Mouse (Mus musculus): ENCODE measurements around the gene Grpr. TPM values are rescaled to one million over a fixed set of nuclear protein-coding genes. Genes with fewer than 3 reads are reported as not detected.

Gene Grpr
- 0.11 and 0.31 TPM in 2 replicates for polyA plus RNA-seq (2012; rRNA removed)

DNA sequence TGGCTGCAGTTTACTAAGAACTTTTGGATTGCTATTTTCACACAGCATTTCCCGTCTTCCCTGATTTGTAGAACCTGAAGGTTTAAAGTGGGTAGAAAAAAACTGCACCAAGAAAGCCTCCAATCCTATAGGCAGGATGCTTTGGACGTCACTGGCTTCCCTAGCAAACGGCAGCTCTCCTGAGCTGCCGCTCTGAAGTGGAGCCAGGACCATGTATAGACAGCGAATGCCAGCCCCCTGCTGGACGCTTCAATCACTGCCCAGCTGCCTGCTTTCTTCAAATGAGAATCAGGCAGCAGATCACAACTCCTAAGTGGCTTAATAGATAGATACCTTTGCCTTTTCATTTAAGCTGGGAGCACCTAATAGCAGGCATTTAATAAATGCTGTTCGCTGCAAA, at the start of gene Grpr:
Gene Grpr, minus strand, starts transcription at position 12 of the 400 bp plus-strand sequence.
- Histone ChIP-seq H3K27me3 (ENCODE audit: control insufficient read depth, insufficient read depth, low read length) (no peaks in the 10 kb centered on the region), H3K4me3 (replicated peaks; ENCODE audit: insufficient read depth, low read depth, low read length) (no peak within 1 kb of the TSS), H3K4me1 (ENCODE audit: control insufficient read depth, insufficient read depth, low read length) (no peaks in the 10 kb centered on the region), H3K27ac (ENCODE audit: insufficient read depth, low read length) (no peak within 1 kb of the TSS)
- peak; percentile 11 to 18 for DNase-seq
- TF ChIP-seq CTCF (IDR thresholded peaks at IDR 0.05; ENCODE audit: borderline replicate concordance, insufficient read depth, low read depth, low read length) = peak; percentile 17; the same call in 1 of the 2 replicates
- no peak for TF ChIP-seq POLR2A (IDR thresholded peaks at IDR 0.05; ENCODE audit: borderline replicate concordance, insufficient read depth, low read length)
- 11% methylated on average over 7 of the region's 7 CpGs for WGBS

DNA sequence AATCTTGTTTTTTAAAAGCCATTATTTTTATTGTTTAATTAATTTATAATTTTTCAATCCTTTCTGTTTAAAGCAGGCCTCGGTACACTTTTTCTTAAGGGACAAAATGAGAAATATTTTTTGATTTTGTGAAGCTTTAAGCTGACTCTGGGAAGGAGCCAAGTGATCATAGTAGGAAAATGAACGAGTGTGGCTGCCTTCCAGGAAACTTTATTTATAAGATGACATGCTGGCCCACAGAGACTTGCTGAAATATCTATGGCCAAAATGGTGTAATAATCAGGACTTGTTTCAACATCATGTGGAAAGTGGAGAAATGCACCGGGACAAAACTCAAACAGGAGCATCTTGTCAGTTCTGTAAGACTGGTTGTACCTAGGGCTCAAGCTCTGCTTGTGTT, 11.0 kb upstream of the Grpr start:
- Histone ChIP-seq H3K4me1 (ENCODE audit: control insufficient read depth, insufficient read depth, low read length) (no peaks in the 10 kb centered on the region), H3K27me3 (ENCODE audit: control insufficient read depth, insufficient read depth, low read length) (no peaks in the 10 kb centered on the region), H3K4me3 (replicated peaks; ENCODE audit: insufficient read depth, low read depth, low read length) (no peak overlapping the region), H3K27ac (ENCODE audit: insufficient read depth, low read length) (no peak overlapping the region)
- DNase-seq = no peak
- 25% methylated on average over 3 of the region's 3 CpGs for WGBS
- TF ChIP-seq POLR2A (IDR thresholded peaks at IDR 0.05; ENCODE audit: borderline replicate concordance, insufficient read depth, low read length) = no peak
- TF ChIP-seq CTCF (IDR thresholded peaks at IDR 0.05; ENCODE audit: borderline replicate concordance, insufficient read depth, low read depth, low read length) = no peak

DNA sequence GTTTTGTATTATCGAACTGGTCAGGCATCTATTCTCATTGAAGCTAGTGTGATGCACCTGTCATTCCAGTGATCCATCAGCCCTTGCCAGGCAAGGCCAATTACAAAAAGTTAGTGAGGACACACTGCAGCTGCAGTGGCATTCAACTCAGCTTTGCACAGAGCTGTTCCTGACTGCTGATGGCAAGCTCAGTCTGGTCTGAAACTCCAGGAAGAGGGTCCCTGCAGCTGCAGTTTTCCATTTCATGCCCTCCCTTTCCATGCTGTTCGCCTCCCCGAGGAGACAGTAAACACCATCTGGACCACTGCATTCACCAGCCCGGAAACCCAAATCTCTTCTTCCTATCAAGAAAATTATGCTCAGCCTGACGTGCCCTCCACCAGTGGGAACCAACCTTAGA, 2.4 kb downstream of the Grpr start:
- H3K27me3 ChIP-seq (ENCODE audit: control insufficient read depth, insufficient read depth, low read length) = no peaks in the 10 kb centered on the region
- no peak overlapping the region for H3K4me3 ChIP-seq (replicated peaks; ENCODE audit: insufficient read depth, low read depth, low read length)
- DNase-seq = no peak
- TF ChIP-seq CTCF (IDR thresholded peaks at IDR 0.05; ENCODE audit: borderline replicate concordance, insufficient read depth, low read depth, low read length) = no peak
- no peak for TF ChIP-seq POLR2A (IDR thresholded peaks at IDR 0.05; ENCODE audit: borderline replicate concordance, insufficient read depth, low read length)
- H3K27ac ChIP-seq (ENCODE audit: insufficient read depth, low read length) = no peak overlapping the region
- H3K4me1 ChIP-seq (ENCODE audit: control insufficient read depth, insufficient read depth, low read length) = no peaks in the 10 kb centered on the region
- 37% methylated on average over 5 of the region's 5 CpGs for WGBS

DNA sequence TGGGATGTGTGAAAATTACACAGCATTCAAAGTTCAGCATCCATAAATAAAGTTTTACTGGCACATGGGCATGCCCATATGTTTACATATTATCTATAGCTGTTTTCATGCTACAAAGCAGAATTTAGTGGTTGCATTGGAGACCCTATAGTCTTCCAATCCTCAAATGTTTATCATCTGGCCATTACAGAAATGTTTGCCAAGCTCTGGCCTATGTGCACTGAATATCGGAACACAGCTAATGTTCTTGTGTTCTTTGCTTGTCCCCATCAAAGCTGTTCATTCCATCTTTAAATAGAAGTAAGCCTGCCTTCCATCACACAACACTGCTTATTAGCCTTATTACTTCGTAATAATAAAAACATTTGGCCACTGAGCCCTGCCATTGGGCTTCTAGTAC, 16.6 kb downstream of the Grpr start:
- H3K4me1 ChIP-seq (ENCODE audit: control insufficient read depth, insufficient read depth, low read length) = no peaks in the 10 kb centered on the region
- H3K4me3 ChIP-seq (replicated peaks; ENCODE audit: insufficient read depth, low read depth, low read length) = no peak overlapping the region
- no peak overlapping the region for H3K27ac ChIP-seq (ENCODE audit: insufficient read depth, low read length)
- no peaks in the 10 kb centered on the region for H3K27me3 ChIP-seq (ENCODE audit: control insufficient read depth, insufficient read depth, low read length)
- DNase-seq = no peak
- TF ChIP-seq CTCF (IDR thresholded peaks at IDR 0.05; ENCODE audit: borderline replicate concordance, insufficient read depth, low read depth, low read length) (no peak), POLR2A (IDR thresholded peaks at IDR 0.05; ENCODE audit: borderline replicate concordance, insufficient read depth, low read length) (no peak)
- WGBS = 63% methylated on average over 2 of the region's 2 CpGs

DNA sequence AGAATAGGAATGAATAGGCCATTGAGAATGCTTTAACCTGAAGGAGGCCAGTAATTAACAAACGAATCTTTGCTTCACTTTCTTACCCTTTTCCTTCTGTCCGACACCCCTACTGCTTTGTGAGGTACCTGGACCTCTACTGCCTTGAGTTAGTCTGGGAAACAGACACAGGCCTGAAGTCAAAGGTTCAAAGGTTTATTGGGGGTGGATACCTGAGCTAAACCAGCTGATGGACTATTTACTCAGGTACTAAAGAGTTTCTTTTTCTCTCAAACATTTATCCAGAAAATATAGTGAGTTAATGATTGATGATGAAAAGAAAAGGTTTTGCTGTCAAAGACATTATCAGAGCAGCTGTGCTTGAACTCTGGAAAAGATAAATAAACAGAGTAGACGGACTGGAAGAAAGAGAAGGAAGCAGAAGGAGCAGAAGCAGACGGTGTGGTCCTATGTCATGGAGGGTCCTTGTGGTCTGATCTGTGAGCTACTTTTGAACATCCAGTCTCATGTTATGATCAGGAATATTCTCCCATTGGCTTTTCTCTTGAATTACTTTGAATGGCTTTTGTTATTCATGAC, 30.4 kb downstream of the Grpr start:
- no peaks in the 10 kb centered on the region for H3K4me1 ChIP-seq (ENCODE audit: control insufficient read depth, insufficient read depth, low read length)
- no peak for DNase-seq
- no peak overlapping the region for H3K27ac ChIP-seq (ENCODE audit: insufficient read depth, low read length)
- H3K27me3 ChIP-seq (ENCODE audit: control insufficient read depth, insufficient read depth, low read length) = no peaks in the 10 kb centered on the region
- TF ChIP-seq CTCF (IDR thresholded peaks at IDR 0.05; ENCODE audit: borderline replicate concordance, insufficient read depth, low read depth, low read length) (no peak), POLR2A (IDR thresholded peaks at IDR 0.05; ENCODE audit: borderline replicate concordance, insufficient read depth, low read length) (no peak)
- WGBS = 77% methylated on average over 4 of the region's 4 CpGs
- no peak overlapping the region for H3K4me3 ChIP-seq (replicated peaks; ENCODE audit: insufficient read depth, low read depth, low read length)

DNA sequence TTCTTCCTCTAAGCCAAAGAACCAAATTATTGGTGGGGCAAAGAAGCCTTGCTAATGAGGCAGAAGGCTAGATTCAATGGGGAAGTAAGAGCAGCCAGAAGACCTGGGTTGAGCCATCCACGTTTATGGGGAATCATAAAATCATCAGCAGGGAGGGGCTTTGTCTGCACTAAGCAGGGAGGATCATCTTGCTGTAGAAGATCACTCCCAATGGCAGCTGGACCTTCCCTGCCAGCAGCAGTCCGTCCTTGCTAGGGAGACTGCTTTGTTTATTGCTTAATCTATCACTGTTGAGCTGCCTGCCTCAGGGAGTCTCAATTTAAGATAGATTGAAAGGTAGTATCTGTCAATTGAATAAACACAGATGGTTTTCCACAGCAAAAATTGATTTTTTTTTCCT, 37.7 kb downstream of the Grpr start:
- 46% methylated on average over 2 of the region's 2 CpGs for WGBS
- H3K27ac ChIP-seq (ENCODE audit: insufficient read depth, low read length) = no peak overlapping the region
- H3K4me1 ChIP-seq (ENCODE audit: control insufficient read depth, insufficient read depth, low read length) = no peaks in the 10 kb centered on the region
- no peaks in the 10 kb centered on the region for H3K27me3 ChIP-seq (ENCODE audit: control insufficient read depth, insufficient read depth, low read length)
- TF ChIP-seq CTCF (IDR thresholded peaks at IDR 0.05; ENCODE audit: borderline replicate concordance, insufficient read depth, low read depth, low read length) (no peak), POLR2A (IDR thresholded peaks at IDR 0.05; ENCODE audit: borderline replicate concordance, insufficient read depth, low read length) (no peak)
- DNase-seq = no peak
- H3K4me3 ChIP-seq (replicated peaks; ENCODE audit: insufficient read depth, low read depth, low read length) = no peak overlapping the region

DNA sequence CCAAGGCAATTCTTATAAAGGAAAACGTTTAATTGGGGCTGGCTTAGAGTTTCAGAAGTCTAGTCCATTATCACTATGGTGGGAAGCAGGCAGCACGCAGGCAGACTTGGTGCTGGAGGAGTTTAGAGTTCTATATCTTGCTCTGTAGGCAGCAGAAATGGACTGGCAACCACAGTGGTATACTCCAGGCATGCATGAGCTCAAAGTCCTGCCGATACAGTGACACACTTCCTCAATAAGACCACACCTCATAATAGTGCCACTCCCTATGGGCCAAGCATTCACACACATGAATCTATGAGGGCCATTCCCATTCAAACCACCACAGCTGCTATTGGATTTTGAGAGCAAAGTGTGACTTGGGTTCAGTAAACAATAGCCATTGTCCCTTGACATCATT, 47.4 kb downstream of the Grpr start:
- no peak for DNase-seq
- Histone ChIP-seq H3K27ac (ENCODE audit: insufficient read depth, low read length) (no peak overlapping the region), H3K4me1 (ENCODE audit: control insufficient read depth, insufficient read depth, low read length) (no peaks in the 10 kb centered on the region), H3K4me3 (replicated peaks; ENCODE audit: insufficient read depth, low read depth, low read length) (no peak overlapping the region), H3K27me3 (ENCODE audit: control insufficient read depth, insufficient read depth, low read length) (no peaks in the 10 kb centered on the region)
- 76% methylated on average over 3 of the region's 3 CpGs for WGBS
- no peak for TF ChIP-seq POLR2A (IDR thresholded peaks at IDR 0.05; ENCODE audit: borderline replicate concordance, insufficient read depth, low read length)
- TF ChIP-seq CTCF (IDR thresholded peaks at IDR 0.05; ENCODE audit: borderline replicate concordance, insufficient read depth, low read depth, low read length) = no peak

Other genes with a start within 250 kb of the Grpr start
- gene Rnf138rt1, start 211.7 kb upstream of the Grpr start, polyA plus RNA-seq (2012; rRNA removed) = 1.3 and 1.5 TPM in 2 replicates

Data from cerebellum, adult 2 months (tissue).